ENCODE assay signal across 11 mouse cellular contexts in genomic region chr3:133758421-133758820, GRCm38 (mm10).
A peak's percentile ranks its signal among the peaks of the same experiment; 100 is the strongest.
DNase-seq lines count a peak whose midpoint lies in the region; ATAC-seq and TF ChIP-seq lines count a peak whose summit lies in the region.
"Had no signal": no experiment of that assay in that cellular context is flagged by ENCODE, and none has a peak within 500 bp of the region (broad histone marks: within the 10 kb centered on the region; RNA-seq: fewer than 3 reads in every experiment).

No protein-coding gene starts in this region.

- H3K4me3 ChIP-seq in kidney, adult 2 months (ENCODE audit: insufficient read depth, low read depth, low read length), result no peak overlapping the region
- H3K4me3 ChIP-seq in CH12.LX (replicated peaks in 1 of 3; ENCODE audit: low read depth in 2 of 3, low read length in 2 of 3, poor library complexity in 1 of 3), result peak overlapping the region; percentile 32 to 45 (median 41)
- no peak overlapping the region for H3K4me3 ChIP-seq in macrophage (ENCODE audit: inconsistent target)
- H3K4me3 ChIP-seq in hindbrain, embryonic 10.5 days, result no peak overlapping the region
- H3K4me3 ChIP-seq: midbrain, embryonic 12.5 days had no signal

- TF ChIP-seq POLR2A in kidney, adult 2 months (IDR thresholded peaks at IDR 0.05; ENCODE audit: low read depth, low read length), result no peak
- TF ChIP-seq POLR2A in CH12.LX (IDR thresholded peaks at IDR 0.05; ENCODE audit: low read depth, low read length), result peak; percentile 61

- peak; percentile 13 for ATAC-seq in granulocyte monocyte progenitor cell, adult 5-6 weeks (replicated peaks; ENCODE audit: poor library complexity, severe bottlenecking)

- in situ Hi-C loops in CH12.LX (cut with MboI; ENCODE audit: low pct_ligation_motif_present, low pct_unique_long_range_greater_than_20kb, low sequenced_read_pairs), result loop anchor here (5.0 to 10.0 kb wide), 2 partner anchors 176 to 424 kb away; no protein-coding TSS in a partner anchor

- TF ChIP-seq RAD21 in CH12.LX (IDR thresholded peaks at IDR 0.05; ENCODE audit: low read depth, low read length), result no peak

- peak overlapping the region; percentile 54 for H3K9ac ChIP-seq in CH12.LX (ENCODE audit: insufficient read depth, low read depth)
- H3K9ac ChIP-seq: midbrain, embryonic 12.5 days had no signal

- TF ChIP-seq EP300 in CH12.LX (IDR thresholded peaks at IDR 0.05; ENCODE audit: low read length), result no peak

- no peak for TF ChIP-seq CTCF in kidney, adult 2 months (conservative IDR thresholded peaks at IDR 0.05; ENCODE audit: insufficient read depth, insufficient read length, low read depth, low read length)
- TF ChIP-seq CTCF in CH12.LX (conservative IDR thresholded peaks at IDR 0.05 in 1 of 2, IDR thresholded peaks at IDR 0.05 in 1 of 2; ENCODE audit: low read depth in 2 of 2, low read length in 2 of 2), result no peak

- H3K27ac ChIP-seq in kidney, adult 2 months (ENCODE audit: insufficient read depth, low read depth, low read length), result 0 out of 2 replicates have a peak overlapping the region, but pooled peaks have one; percentile 11
- H3K27ac ChIP-seq in CH12.LX (ENCODE audit: insufficient read depth, low read depth) (peak overlapping the region; percentile 85), macrophage (peak overlapping the region; percentile 45)
- no peak overlapping the region for H3K27ac ChIP-seq in hindbrain, embryonic 10.5 days
- H3K27ac ChIP-seq: midbrain, embryonic 12.5 days had no signal

- dilution Hi-C loops in CH12.LX (cut with MboI; ENCODE audit: extremely low pct_ligation_motif_present, extremely low pct_unique_long_range_greater_than_20kb, low sequenced_read_pairs), result no loop called here

- peak; percentile 31 for DNase-seq in kidney, adult 2 months
- DNase-seq in kidney, postnatal 14 days, result no peak
- peak; percentile 92 for DNase-seq in CH12.LX (ENCODE audit: extremely low read depth)
- DNase-seq in urinary bladder, postnatal 10 days (ENCODE audit: low spot score), result no peak
- DNase-seq in right cerebral cortex, postnatal 14 days, result no peak
- no peak for DNase-seq in hindbrain, embryonic 10.5 days (ENCODE audit: low spot score)
- DNase-seq: kidney, adult 18-20 months; right cerebral cortex, postnatal 4 days had no signal

- H3K79me2 ChIP-seq in CH12.LX (replicated peaks; ENCODE audit: control insufficient read depth, extremely low read depth, insufficient read depth, poor library complexity, severe bottlenecking) (no peaks in the 10 kb centered on the region), macrophage (ENCODE audit: inconsistent target) (no peaks in the 10 kb centered on the region)

- peaks cover 18% of the 10 kb centered on the region; the same call in 1 of the 2 replicates for H3K4me1 ChIP-seq in kidney, adult 2 months (ENCODE audit: control insufficient read depth, insufficient read depth, low read length)
- H3K4me1 ChIP-seq in CH12.LX (ENCODE audit: control insufficient read depth in 1 of 2, insufficient read depth in 2 of 2), result peaks cover 21 to 68% of the 10 kb centered on the region in 2 experiments
- H3K4me1 ChIP-seq in hindbrain, embryonic 10.5 days (replicated peaks), result peaks cover 20% of the 10 kb centered on the region

- H3K4me2 ChIP-seq in CH12.LX (ENCODE audit: insufficient read depth, low read depth, poor library complexity, severe bottlenecking), result peak overlapping the region; percentile 93
- H3K4me2 ChIP-seq: midbrain, embryonic 12.5 days had no signal

- H3K27me3 ChIP-seq in kidney, adult 2 months (replicated peaks; ENCODE audit: control insufficient read depth, insufficient read depth, low read length), result no peaks in the 10 kb centered on the region
- no peaks in the 10 kb centered on the region for H3K27me3 ChIP-seq in CH12.LX (replicated peaks)
- H3K27me3 ChIP-seq in hindbrain, embryonic 10.5 days (ENCODE audit: insufficient read depth, poor library complexity, severe bottlenecking), result no peaks in the 10 kb centered on the region
- H3K27me3 ChIP-seq: midbrain, embryonic 12.5 days had no signal

- H3K9me3 ChIP-seq in CH12.LX (replicated peaks; ENCODE audit: low read length), result no peaks in the 10 kb centered on the region
- no peaks in the 10 kb centered on the region for H3K9me3 ChIP-seq in hindbrain, embryonic 10.5 days
- H3K9me3 ChIP-seq: midbrain, embryonic 12.5 days had no signal

- WGBS in kidney, adult 2 months, result 10% methylated on average over 4 of the region's 4 CpGs
- WGBS in macrophage (ENCODE audit: missing documents), result 7% methylated on average over 4 of the region's 4 CpGs
- 24% methylated on average over 4 of the region's 4 CpGs for WGBS in hindbrain, embryonic 10.5 days

- no peaks in the 10 kb centered on the region for H3K36me3 ChIP-seq in kidney, adult 2 months (ENCODE audit: control insufficient read depth, insufficient read depth, low read length)
- H3K36me3 ChIP-seq in CH12.LX (replicated peaks in 1 of 2; ENCODE audit: control insufficient read depth in 1 of 2, insufficient read depth in 1 of 2, low read length in 1 of 2) (no peaks in the 10 kb centered on the region), macrophage (ENCODE audit: inconsistent target) (no peaks in the 10 kb centered on the region)
- H3K36me3 ChIP-seq in hindbrain, embryonic 10.5 days, result no peaks in the 10 kb centered on the region
- H3K36me3 ChIP-seq: midbrain, embryonic 12.5 days had no signal

TF ChIP-seq in CH12.LX, 34 proteins besides CTCF, POLR2A, EP300 and RAD21:
- TF ChIP-seq JUND (conservative IDR thresholded peaks at IDR 0.05; ENCODE audit: low read depth, low read length) (no peak), ZMIZ1 (IDR thresholded peaks at IDR 0.05; ENCODE audit: low read depth, low read length) (no peak), TBP (conservative IDR thresholded peaks at IDR 0.05; ENCODE audit: low read depth, low read length) (peak; percentile 86), UBTF (IDR thresholded peaks at IDR 0.05; ENCODE audit: low read depth, low read length) (peak; percentile 81; the same call in 1 of the 2 replicates), TCF12 (IDR thresholded peaks at IDR 0.05; ENCODE audit: low read depth, low read length) (no peak)

Comparison
In these comparisons a context has a peak if more than half of its experiments do, and no peak if none do; other contexts are left out.
1. DNase-seq: peak in kidney, adult 2 months (single experiment) and CH12.LX (single experiment); none in kidney, postnatal 14 days (single experiment), urinary bladder, postnatal 10 days (single experiment), right cerebral cortex, postnatal 14 days (single experiment) and hindbrain, embryonic 10.5 days (single experiment).
2. H3K4me3 ChIP-seq: peak in CH12.LX (3 of 3); none in kidney, adult 2 months (single experiment), macrophage (single experiment) and hindbrain, embryonic 10.5 days (single experiment).